Mouse (Mus musculus) gastrocnemius, postnatal 14 days (tissue): ENCODE data around the gene Lpcat2b. TPM values are rescaled to one million over a fixed set of nuclear protein-coding genes. Genes with fewer than 3 reads are reported as not detected.

Experiments used
- DNase-seq: peaks from one replicate; pipeline ENCODE4 v3.0.0; 2021; ENCODE audit warnings: mixed read lengths
- intact Hi-C: fragments of 180-260 bp; cut with DNase I; formaldehyde crosslinking; loops from one replicate; pipeline ENCODE4 v1.15.1; 2025; ENCODE audit warnings: low total_unique reads
- total RNA-seq, 2 experiments: library from RNA; stranded (reverse); gene quantifications; 2 replicates each; pipeline ENCODE4 v1.2.3; 2021

Gene Lpcat2b
- total RNA-seq, 2 experiments from 2014 or later: not detected

DNA sequence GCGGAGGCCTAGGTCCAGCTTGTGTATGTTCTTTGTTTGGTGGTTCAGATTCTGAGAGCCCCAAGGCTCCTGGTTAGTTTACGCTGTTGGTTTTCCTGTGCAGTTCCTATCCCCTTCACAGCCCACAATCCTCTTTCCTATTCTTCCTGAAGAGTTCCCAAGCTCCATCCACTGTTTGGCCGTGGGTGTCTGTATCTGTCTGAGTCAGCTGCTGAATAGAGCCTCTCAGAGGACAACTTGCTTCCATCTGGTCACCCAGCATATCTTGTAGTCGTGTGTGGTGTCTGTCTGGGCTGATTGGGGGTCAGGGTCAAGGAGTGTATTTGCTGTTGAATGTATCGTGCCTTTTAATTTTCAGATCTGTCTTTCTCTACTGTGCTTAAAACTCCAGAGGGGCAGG is 10.5 kb downstream of the Lpcat2b start:
- DNase-seq: no peak
- intact Hi-C loops: no loop called here

DNA sequence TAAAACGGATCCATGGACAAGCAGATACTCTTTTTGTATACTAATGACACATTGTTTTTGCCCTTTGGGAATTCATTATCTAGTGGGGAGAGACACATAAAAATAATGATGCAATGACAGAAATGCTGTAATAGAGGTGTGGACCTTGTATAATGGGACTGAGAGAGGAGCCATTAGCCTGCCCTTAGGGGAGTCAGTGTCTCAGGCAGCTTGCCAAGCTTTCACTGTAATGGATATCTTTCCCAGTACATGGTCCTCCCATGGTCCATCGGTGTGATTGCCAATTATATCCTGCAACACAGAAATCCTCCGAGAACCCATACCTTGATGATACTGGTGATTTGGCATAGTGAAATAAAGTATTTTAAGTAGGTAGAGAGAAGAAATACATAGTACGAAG is 12.9 kb downstream of the Lpcat2b start:
- intact Hi-C loops: no loop called here
- peak; percentile 7 for DNase-seq

GRCm38 (mm10) chr5:107447977-107448376 is 16.6 kb downstream of the Lpcat2b start:
- intact Hi-C loops: no loop called here
- DNase-seq: no peak

DNA sequence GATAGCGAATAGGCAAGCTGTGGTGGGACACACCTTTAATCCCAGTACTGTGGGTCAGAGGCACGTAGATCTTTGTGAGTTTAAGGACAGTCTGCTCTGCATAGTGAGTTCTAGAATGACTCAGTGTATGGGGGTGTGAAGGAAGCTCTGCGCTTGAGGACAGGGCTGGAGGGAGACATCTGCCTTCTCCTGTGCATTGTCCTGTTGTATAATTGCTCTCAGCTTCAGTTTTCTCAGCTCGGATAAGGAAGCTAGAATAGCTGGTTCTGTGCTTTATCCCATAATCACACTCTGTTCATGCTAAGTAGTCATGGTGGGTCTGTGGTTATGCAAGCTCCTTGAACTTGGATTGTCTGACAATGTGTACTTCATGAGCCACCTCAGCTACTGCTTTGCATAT is 17.4 kb downstream of the Lpcat2b start:
- no peak for DNase-seq
- intact Hi-C loops: no loop called here

DNA sequence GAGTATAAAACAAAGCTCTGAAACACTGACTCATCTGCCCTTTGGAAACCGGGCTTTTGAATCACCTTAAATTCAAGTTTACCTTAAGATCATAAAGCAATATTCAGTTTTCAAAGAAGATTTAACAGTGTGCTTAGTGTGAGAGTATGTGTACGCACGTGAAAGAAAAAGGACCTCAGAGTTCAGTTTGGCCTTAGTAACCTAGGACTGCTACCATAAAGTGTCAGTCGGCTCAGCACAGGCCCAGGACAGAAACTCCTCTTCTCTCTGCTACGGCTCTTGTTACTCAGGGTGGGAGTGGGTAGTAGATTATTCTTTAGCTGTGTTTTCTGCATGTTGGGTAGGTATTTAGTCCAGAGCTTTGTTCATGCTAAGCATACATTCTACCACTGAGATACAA is 18.3 kb downstream of the Lpcat2b start:
- DNase-seq: no peak
- intact Hi-C loops: no loop called here

DNA sequence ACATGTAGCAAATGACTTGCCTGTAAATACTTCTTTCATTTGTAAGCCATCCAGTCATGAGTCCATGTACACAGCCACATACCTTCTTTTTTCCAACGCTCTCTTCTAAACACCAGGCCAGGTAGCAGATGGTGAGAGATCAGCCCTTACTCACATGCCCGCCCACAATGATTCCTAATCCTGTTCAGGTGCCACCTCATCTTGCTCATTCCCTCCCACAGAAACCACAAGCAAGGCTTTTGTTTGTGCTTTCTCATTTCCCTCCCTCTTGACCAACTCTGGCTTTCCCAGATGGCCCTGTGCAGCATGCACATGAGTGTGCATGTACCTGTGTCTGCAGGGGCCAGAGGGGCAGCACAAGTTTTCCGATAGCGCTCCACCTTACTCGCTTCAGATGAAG is 18.9 kb downstream of the Lpcat2b start:
- no peak for DNase-seq
- intact Hi-C loops: no loop called here

DNA sequence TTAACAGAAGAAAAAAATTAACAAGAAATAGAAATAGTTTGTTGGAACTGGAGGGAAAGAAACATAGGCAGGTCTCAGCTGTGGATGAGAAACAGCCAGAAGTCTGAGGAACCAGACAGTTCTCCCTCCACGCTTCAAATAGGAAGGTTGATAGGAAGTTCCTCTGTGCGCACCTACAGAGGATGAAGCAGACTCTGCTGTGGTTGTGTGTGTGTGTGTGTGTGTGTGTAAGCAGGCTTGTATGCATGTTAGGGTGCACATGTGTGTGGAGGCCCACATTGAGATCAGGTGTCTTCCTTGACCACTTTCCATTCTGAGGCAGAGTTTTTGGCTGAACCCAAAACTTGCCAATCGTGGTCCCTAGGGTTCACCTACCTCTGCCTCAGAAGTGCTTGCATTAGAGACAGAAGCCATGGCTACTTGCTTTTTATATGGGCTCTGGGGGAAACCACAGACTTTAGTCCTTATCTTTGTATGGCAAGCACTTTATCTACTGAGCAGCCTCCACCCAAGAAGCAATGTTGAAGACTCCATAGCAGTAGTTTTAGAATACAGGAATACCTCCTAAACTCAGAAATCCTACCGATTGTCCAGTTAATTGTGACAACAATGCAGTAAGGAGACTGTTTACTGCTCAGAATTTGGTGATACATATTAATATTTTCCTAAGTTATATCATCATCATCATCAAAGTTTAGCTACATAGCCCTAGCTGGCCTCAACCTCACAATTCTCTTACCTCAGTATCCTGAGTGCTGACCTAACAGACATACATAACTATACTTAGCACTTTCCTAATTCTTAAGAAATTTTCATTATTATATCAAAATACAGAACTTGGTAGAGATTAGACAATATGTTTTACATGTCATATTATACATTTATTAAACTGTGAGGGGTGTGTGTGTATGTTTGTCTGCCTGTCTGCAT is 31.1 kb downstream of the Lpcat2b start:
- intact Hi-C loops: no loop called here
- no peak for DNase-seq

GRCm38 (mm10) chr5:107466501-107466900 is 35.2 kb downstream of the Lpcat2b start:
- DNase-seq: no peak
- intact Hi-C loops: no loop called here

GRCm38 (mm10) chr5:107467098-107467497 is 35.7 kb downstream of the Lpcat2b start:
- intact Hi-C loops: no loop called here

GRCm38 (mm10) chr5:107470600-107471329 is 39.4 kb downstream of the Lpcat2b start:
- intact Hi-C loops: no loop called here

More at GRCm38 (mm10) chr5:107467098-107467497, 35.7 kb downstream of the Lpcat2b start:
- DNase-seq: no peak

GRCm38 (mm10) chr5:107480194-107480593 is 48.8 kb downstream of the Lpcat2b start:
- no peak for DNase-seq
- intact Hi-C loops: no loop called here

More at GRCm38 (mm10) chr5:107470600-107471329, 39.4 kb downstream of the Lpcat2b start:
- no peak for DNase-seq

Other genes with a start within 250 kb of the Lpcat2b start
- 10 to 100 TPM; 31.6 to 32.7 TPM for gene Tgfbr3, start 141.9 kb upstream of the Lpcat2b start, total RNA-seq
- 1 to 10 TPM; 2.4 TPM for gene Brdt, start 100.4 kb upstream of the Lpcat2b start, total RNA-seq
- gene Ephx4, start 28.8 kb upstream of the Lpcat2b start, total RNA-seq: 1 to 10 TPM; 1.4 to 1.7 TPM
- 10 to 100 TPM in 1 of 2 experiments, 1 to 10 TPM in 1; 9.8 to 16.1 TPM for gene Btbd8, start 6.4 kb downstream of the Lpcat2b start, total RNA-seq
- gene Gm42669, start 76.1 kb downstream of the Lpcat2b start, total RNA-seq: not detected
- gene 1700028K03Rik, start 103.2 kb downstream of the Lpcat2b start, total RNA-seq: not detected
- gene Rpap2, start 165.8 kb downstream of the Lpcat2b start, total RNA-seq: 10 to 100 TPM in 1 of 2 experiments, 1 to 10 TPM in 1; 9.1 to 10.6 TPM
- 1 to 10 TPM; 5.5 to 6.1 TPM for gene Glmn, start 166.3 kb downstream of the Lpcat2b start, total RNA-seq